Comparison of ENCODE assay signal across 23 mouse cellular contexts in genomic region chr14:39445501-39445900, GRCm38 (mm10). TPM values are rescaled to one million over a fixed set of nuclear protein-coding genes. Genes with fewer than 3 reads are reported as not detected.
"Had no signal": no experiment of that assay in that cellular context is flagged by ENCODE, and none has a peak within 500 bp of the region (broad histone marks: within the 10 kb centered on the region; RNA-seq: fewer than 3 reads in every experiment).

No protein-coding gene starts in this region.

- H3K4me2 ChIP-seq: lung, embryonic 15.5 days; midbrain, embryonic 11.5 days; midbrain, embryonic 13.5 days; midbrain, embryonic 15.5 days; neural tube, embryonic 12.5 days; stomach, embryonic 15.5 days had no signal

- H3K9me3 ChIP-seq: lung, embryonic 15.5 days; megakaryocyte, embryonic 14.5 days; midbrain, embryonic 13.5 days; midbrain, embryonic 15.5 days; neural tube, embryonic 12.5 days; stomach, embryonic 15.5 days had no signal

- H3K4me3 ChIP-seq: lung, embryonic 15.5 days; megakaryocyte, embryonic 14.5 days; midbrain, embryonic 13.5 days; midbrain, embryonic 15.5 days; neural tube, embryonic 12.5 days; stomach, embryonic 15.5 days had no signal

- H3K27me3 ChIP-seq: lung, embryonic 15.5 days; megakaryocyte, embryonic 14.5 days; midbrain, embryonic 13.5 days; midbrain, embryonic 15.5 days; neural tube, embryonic 12.5 days; stomach, embryonic 15.5 days had no signal

- H3K27ac ChIP-seq: lung, embryonic 15.5 days; macrophage; midbrain, embryonic 13.5 days; midbrain, embryonic 15.5 days; neural tube, embryonic 12.5 days; stomach, embryonic 15.5 days; stomach, postnatal 0 days had no signal

- H3K36me3 ChIP-seq: lung, embryonic 15.5 days; midbrain, embryonic 13.5 days; midbrain, embryonic 15.5 days; neural tube, embryonic 12.5 days; stomach, embryonic 15.5 days had no signal

- H3K4me1 ChIP-seq: lung, embryonic 15.5 days; megakaryocyte, embryonic 14.5 days; midbrain, embryonic 13.5 days; midbrain, embryonic 15.5 days; neural tube, embryonic 12.5 days; stomach, embryonic 15.5 days had no signal

- H3K9ac ChIP-seq: liver, postnatal 0 days; lung, embryonic 15.5 days; midbrain, embryonic 13.5 days; midbrain, embryonic 15.5 days; neural tube, embryonic 12.5 days; stomach, embryonic 15.5 days had no signal

- DNase-seq: liver, postnatal 0 days; lung, adult 2 months; lung, postnatal 14 days; lung, postnatal 36 days; right cerebral cortex, postnatal 14 days; thymus, adult 2 months; thymus, postnatal 25 days; thymus, postnatal 4 days had no signal

- ATAC-seq: liver, postnatal 0 days; lung, postnatal 0 days; midbrain, embryonic 13.5 days; midbrain, embryonic 15.5 days had no signal

RNA-seq across cellular contexts. Expression of gene Nrg3, which starts 27.4 kb away (rescaled TPM):
- total RNA-seq: megakaryocyte progenitor cell, adult 5-6 weeks; monocyte, adult 5-6 weeks; neutrophil, adult 5-6 weeks had no signal
- polyA plus RNA-seq: liver, postnatal 0 days; lung, adult 2 months; lung, postnatal 0 days; macrophage; spleen, adult 2 months; thymus, adult 2 months; urinary bladder, adult 2 months had no signal
